Mouse (Mus musculus) regulatory T cell (primary cell): Measurements from ENCODE around the gene Wdr70.

ENCODE experiments used
- in situ Hi-C: fragments of 300-600 bp; cut with MboI, MseI; formaldehyde crosslinking; loops from one replicate; pipeline ENCODE4 v1.15.1; 2025; ENCODE audit warnings: high pct_unique_total_duplicates

Gene Wdr70

DNA sequence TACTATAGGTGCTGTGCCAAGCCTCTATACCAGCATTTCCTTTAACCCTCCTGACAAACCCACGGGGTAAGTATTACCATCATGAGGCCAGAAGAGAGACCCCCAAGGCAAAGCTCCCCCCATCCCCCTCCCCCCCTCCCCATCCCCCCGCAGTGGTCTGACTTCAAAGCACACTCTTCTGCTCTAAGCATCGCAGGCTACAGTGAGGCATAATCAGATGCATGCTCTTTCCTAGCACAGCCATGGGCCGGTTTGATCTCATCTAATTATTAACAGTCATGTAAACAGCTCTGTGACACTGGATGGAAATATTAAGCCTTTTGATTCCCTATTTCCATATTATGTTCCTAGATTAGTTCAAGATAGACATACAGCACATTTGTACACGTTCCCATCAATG, 226.5 kb downstream of the Wdr70 start:
- in situ Hi-C loops = no loop called here

DNA sequence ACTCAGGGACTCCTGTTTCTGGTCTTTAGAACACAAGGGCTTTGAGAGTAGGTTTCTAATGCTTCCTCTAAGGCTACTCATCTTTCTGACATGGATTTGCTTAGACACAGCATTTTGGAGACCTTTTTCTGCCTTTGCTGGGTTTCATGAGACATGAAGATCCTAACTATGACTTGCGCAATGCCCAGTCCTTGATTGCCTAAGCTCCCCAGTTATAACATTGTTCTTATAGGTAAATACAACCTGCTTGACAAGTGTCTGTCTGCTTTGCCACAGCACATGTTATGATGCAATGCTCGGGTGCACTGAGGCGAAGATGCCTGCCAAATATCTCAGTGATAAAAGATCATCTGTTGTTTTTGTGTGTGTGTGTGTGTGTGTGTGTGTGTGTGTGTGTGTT, 233.7 kb downstream of the Wdr70 start:
- in situ Hi-C loops = no loop called here

DNA sequence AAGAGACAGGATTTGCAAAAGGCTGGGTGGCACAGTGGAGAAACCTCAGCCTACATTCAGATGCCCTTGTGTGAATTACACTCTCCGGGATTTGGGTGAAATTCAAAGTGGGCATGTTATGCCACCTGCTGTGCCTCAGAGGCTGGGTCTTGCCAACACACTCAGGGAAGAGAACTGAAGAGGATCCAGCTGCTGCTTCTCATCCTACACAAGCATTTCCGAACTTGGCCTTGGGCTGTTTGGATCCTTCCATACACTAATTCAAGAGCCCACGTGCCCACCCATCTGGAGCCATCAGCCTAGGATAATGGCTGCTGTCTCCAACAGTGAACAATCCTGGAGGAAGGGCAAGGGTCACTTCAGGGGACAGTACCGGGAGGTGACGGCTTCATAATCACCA, 235.7 kb downstream of the Wdr70 start:
- in situ Hi-C loops = no loop called here

DNA sequence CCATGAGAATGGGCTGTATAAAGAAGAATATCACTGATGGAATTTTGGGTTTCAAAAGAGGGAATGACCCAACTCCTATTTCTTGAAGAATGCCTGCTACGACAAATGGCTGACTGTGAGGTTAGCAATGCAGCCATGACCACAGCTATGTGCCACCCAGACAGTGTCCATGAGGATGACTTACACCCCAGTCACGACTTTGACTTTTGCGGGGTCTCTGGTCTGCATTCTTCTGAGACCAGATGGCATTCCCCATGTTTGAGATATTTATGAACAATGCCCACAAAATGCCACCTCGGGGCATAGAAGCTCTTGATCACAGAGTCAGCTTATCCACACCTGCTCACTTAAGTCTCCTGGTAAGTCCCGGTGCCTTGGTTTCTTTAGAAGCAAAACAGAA, 236.1 kb downstream of the Wdr70 start:
- in situ Hi-C loops = no loop called here

DNA sequence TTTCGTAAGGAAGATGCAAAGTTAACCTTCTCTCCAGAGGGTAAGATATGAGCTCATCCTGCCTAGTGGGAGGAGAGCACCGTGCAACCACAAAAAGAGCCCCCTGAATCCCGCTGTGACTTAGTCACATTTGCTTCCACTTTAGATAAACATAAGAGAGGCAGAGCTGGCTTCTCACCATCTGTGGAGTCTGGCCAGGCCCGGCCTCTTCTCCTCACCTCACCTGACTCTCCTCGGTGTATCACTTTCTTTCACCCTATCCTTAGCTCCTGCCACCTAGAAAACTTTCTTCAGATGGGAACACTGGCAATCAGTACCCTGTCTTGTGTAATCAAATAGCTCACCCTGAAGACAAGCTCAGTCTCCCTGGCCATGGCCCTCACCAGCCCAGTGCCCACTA, 240.2 kb downstream of the Wdr70 start:
- in situ Hi-C loops = no loop called here

DNA sequence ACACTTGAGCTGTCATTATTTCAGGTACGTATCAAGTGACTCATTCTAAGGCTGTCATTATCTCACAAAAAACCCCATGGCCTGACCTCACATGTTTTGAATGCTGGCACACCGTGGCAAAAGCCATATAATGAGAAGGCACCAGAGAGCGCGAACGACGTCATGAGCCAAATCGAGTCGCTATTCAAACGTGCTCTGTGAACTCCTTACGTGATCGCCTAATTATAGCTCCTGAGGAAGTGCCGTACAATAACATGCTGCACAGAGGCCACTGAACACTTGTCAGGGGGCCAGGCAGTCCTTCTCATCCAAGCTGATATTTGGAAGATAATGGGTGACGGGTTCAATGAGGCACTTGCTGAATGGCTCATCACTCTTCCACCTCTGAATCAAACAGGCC, 241.6 kb downstream of the Wdr70 start:
- in situ Hi-C loops = no loop called here

DNA sequence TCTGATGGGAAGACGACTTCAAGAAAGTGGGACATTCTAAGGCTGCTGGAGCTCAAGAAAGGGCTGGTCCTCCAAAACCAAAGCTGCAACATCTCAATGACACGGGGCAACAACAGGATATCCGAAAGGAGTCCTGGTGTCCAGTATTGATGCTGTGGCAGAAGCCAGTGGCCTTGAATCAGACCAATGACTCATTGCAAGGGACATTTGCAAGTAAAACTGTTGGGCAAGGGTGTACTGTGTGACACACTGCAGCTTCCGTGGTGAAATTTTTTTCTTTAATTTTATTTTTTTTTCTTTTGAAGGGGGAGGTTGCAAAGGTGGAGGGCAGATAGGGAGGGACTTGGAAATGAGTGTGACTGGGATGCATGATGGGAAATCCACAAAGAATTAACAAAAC, 256.6 kb downstream of the Wdr70 start:
- in situ Hi-C loops = no loop called here

DNA sequence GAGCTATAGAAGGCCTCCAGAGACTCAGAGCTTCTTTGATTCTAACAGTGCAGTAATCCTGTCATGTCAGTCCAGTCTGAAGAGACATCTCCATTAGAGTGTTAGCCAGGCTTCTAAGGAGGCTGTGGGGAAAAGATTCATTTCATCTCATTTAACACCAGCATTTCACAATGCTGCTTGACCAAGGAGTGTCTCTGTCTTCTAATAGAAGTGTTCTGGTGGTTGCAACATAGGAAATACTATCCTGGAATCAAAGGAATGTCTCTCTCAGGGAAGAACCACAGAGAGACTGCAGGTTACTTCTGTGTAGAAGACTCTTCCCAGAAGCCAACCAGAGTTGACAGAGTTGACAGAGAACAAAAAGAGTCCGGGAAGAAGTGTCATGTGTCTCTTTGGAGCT, 257.3 kb downstream of the Wdr70 start:
- in situ Hi-C loops = no loop called here

DNA sequence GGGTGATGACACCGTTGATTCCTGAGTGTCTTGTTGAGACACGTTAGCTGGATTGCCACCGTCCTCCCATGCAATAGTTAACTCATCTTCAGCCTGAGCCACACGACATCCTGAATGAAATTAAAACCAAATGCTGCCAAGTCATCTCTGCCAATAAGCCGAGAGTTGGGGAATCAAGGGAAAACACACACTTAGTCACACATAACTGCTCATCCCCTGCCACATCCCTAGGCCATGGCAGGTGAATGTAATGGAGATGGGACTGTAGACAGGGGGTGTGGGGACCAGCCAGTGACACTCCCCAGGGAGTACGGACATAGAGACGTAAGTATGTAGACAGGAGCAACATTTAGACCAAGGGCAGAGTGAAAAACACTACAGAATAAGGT, 260.1 kb downstream of the Wdr70 start:
- in situ Hi-C loops = no loop called here

DNA sequence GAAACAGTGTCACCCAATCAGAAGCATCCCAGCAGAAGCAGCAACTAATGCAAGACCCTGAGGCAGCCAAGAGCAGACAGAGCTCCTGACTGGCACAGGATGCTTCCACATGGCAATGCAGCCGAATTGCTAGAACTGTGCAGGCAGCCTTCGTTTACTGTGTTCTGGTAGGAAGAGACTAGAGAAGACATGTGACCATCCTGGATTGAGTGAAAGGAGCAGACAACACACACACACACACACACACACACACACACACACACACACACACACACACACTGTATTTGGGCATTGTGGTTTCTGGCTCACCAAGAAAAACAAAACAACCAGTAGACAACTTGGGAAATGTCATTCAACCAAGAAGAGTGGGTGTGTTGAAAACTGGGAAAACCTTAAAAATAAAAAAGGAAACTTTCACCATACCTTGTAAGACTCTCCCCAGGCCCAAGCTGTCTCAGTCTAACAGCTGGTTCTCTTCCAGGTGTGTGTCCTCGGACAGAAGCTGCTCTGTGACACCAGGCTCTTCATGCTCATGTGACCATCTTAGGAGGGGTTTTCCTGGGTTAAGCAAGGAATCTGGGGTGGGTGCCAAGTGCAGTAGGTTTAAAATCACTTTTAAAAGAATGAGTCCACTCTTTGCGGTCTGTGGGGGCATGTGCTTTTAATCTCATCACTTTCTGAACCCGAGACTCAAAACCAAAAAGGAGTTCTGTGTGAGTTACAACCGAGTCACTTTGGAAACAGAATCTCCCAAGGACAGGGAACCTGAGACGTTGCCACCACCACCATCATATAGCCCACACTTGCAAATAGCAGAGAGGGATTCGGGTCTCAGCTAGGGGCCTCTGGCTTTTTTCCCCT, 260.7 kb downstream of the Wdr70 start:
- in situ Hi-C loops = no loop called here

DNA sequence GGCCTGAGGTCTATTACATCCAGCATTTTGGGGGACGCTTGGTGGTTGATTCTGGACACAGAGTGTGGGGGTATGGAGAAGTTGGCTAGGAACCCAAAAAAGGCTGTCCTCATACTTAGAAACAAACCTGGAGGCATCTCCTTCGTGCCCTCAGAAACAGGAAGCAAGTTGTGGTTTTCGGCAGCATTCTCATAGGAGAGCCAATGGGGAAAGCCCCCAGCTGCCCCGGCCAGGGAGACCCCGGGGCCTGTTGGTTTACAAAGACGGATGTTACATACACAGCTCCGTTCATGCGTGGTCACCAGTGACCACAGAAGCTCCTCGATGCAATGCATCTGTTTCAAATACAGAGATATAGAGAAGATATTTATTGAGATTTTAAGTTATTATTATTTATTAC, 263.6 kb downstream of the Wdr70 start:
- in situ Hi-C loops = no loop called here

DNA sequence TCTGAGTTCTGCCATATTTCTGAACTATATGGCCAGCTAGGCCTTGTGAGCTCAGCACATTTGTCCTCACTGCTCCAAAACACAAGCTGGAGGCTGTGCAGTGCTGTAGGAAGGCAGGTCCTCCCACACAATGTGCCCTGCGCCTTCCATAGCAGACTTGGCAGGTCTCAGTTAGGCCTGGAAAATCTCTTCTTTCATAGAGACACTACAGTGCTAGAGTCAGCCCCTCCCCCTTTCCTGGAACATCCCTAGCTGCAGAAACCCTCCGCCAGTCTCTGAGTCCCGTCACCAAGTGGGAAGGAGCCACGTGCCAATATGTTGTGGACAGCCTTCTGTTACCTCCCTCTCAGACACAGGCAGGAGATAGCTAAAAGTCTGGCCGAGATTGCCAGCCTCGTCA, 273.5 kb downstream of the Wdr70 start:
- in situ Hi-C loops = no loop called here

DNA sequence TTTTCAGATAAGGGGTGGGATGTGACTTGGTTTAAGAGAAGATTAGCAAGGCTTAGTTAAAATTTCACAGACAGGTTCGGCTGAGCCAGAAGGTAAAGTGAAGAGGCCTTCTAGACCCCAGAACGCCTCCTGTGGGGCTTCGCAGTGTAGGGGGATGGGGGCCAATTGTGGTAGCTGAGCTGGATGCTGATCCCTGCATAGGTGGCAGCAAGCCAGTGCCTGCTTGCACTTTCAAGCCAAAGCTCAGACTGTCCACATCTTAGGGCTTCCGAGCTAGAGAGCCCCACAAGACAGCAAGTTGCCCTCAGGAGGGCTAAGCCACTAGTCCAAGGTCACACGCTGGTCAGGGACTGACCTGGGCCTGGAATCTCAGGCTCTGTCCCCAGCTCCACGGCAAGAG, 275.1 kb downstream of the Wdr70 start:
- in situ Hi-C loops = no loop called here
